Mouse (Mus musculus): ENCODE data around the gene Itga2.

GRCm38 (mm10) chr13:114894718-114895117 lies 37.2 kb downstream of the Itga2 start:
- TF ChIP-seq POLR2A (IDR thresholded peaks at IDR 0.05; ENCODE audit: extremely low read depth, insufficient read depth, low read length) (no peak), CTCF (IDR thresholded peaks at IDR 0.05; ENCODE audit: extremely low read depth, insufficient read depth, low read length) (no peak)

Measured in cortical plate, adult 2 months (tissue).